Mouse (Mus musculus) megakaryocyte, embryonic 14.5 days (primary cell): Measurements from ENCODE around the gene Trim41. TPM values are rescaled to one million over a fixed set of nuclear protein-coding genes. Genes with fewer than 3 reads are reported as not detected.

Source experiments
- H3K27me3 ChIP-seq: replicated peaks from 2 replicates; pipeline ENCODE3; 2012; ENCODE audit warnings: inconsistent platforms
- H3K36me3 ChIP-seq: replicated peaks from 2 replicates; pipeline ENCODE3; 2012; ENCODE audit warnings: low read length, inconsistent platforms, mixed read lengths
- H3K4me1 ChIP-seq: 2 replicates; pipeline ENCODE4 v1.6.1; 2012; ENCODE audit warnings: inconsistent platforms
- H3K4me3 ChIP-seq: replicated peaks from 2 replicates; pipeline ENCODE3; 2012; ENCODE audit warnings: moderate library complexity, mild to moderate bottlenecking, inconsistent platforms
- H3K9me3 ChIP-seq: 2 replicates; pipeline ENCODE4 v1.6.1; 2012; ENCODE audit warnings: inconsistent platforms
- FLI1 ChIP-seq: IDR thresholded peaks from 2 replicates; pipeline ENCODE4 v1.6.1; 2012; ENCODE audit warnings: low read length, inconsistent platforms, mixed read lengths
- GATA1 ChIP-seq: IDR thresholded peaks from 3 replicates; pipeline ENCODE4 v1.6.1; 2012; ENCODE audit warnings: mixed read lengths, low read length, inconsistent platforms, borderline replicate concordance
- polyA plus RNA-seq: library from polyadenylated mRNA; stranded (reverse); fragments of >175 nt; gene quantifications from 2 replicates; pipeline ENCODE4 v1.2.3, GENCODE M21; 2012; ENCODE audit warnings: low replicate concordance; ENCODE audit not compliant: insufficient read depth

The Trim41 gene
- polyA plus RNA-seq, 1 experiment: 56.2 TPM

GRCm38 (mm10) chr11:48838181-48838797, 21.1 kb upstream of the Trim41 start:
- Histone ChIP-seq H3K36me3 (peaks cover 5% of the 10 kb centered on the region), H3K27me3 (peaks cover 5% of the 10 kb centered on the region), H3K4me1 (peaks cover 47% of the 10 kb centered on the region), H3K4me3 (peak overlapping the region; percentile 99), H3K9me3 (no peaks in the 10 kb centered on the region)
- TF ChIP-seq GATA1 (no peak; the same call in 2 of the 3 replicates), FLI1 (no peak)

GRCm38 (mm10) chr11:48837310-48838180, 20.4 kb upstream of the Trim41 start:
- TF ChIP-seq GATA1 (no peak), FLI1 (no peak)
- Histone ChIP-seq H3K4me1 (peaks cover 52% of the 10 kb centered on the region), H3K9me3 (no peaks in the 10 kb centered on the region), H3K4me3 (peak overlapping the region; percentile 99), H3K27me3 (peaks cover 5% of the 10 kb centered on the region), H3K36me3 (peaks cover 5% of the 10 kb centered on the region)

- Histone ChIP-seq H3K27me3 (peaks cover 5% of the 10 kb centered on the region), H3K4me3 (peak overlapping the region; percentile 99), H3K4me1 (peaks cover 48% of the 10 kb centered on the region), H3K36me3 (peaks cover 5% of the 10 kb centered on the region), H3K9me3 (no peaks in the 10 kb centered on the region)
- TF ChIP-seq FLI1 (no peak), GATA1 (no peak)
These were observed 19.8 kb upstream of the Trim41 start for GRCm38 (mm10) chr11:48836990-48837309.

- Histone ChIP-seq H3K4me1 (peaks cover 52% of the 10 kb centered on the region), H3K27me3 (peaks cover 5% of the 10 kb centered on the region), H3K9me3 (no peaks in the 10 kb centered on the region), H3K4me3 (no peak overlapping the region), H3K36me3 (peaks cover 5% of the 10 kb centered on the region)
- TF ChIP-seq FLI1 (no peak), GATA1 (no peak)
These were observed 18.8 kb upstream of the Trim41 start for GRCm38 (mm10) chr11:48835923-48836322.

- no peaks in the 10 kb centered on the region for H3K36me3 ChIP-seq
- no peaks in the 10 kb centered on the region for H3K9me3 ChIP-seq
- peaks cover 65% of the 10 kb centered on the region for H3K4me1 ChIP-seq
- peak overlapping the region; percentile 91 for H3K4me3 ChIP-seq
- TF ChIP-seq FLI1 (no peak), GATA1 (no peak)
- peaks cover 5% of the 10 kb centered on the region for H3K27me3 ChIP-seq
These were observed 16.8 kb upstream of the Trim41 start for GRCm38 (mm10) chr11:48833731-48834639.

GRCm38 (mm10) chr11:48833078-48833730, 16.1 kb upstream of the Trim41 start:
- no peaks in the 10 kb centered on the region for H3K9me3 ChIP-seq
- H3K36me3 ChIP-seq: no peaks in the 10 kb centered on the region
- H3K4me1 ChIP-seq: peaks cover 59% of the 10 kb centered on the region
- peak overlapping the region; percentile 91 for H3K4me3 ChIP-seq
- TF ChIP-seq FLI1 (no peak), GATA1 (no peak)
- H3K27me3 ChIP-seq: peaks cover 5% of the 10 kb centered on the region

GRCm38 (mm10) chr11:48831273-48831672, 14.1 kb upstream of the Trim41 start:
- Histone ChIP-seq H3K4me3 (no peak overlapping the region), H3K36me3 (no peaks in the 10 kb centered on the region), H3K4me1 (peaks cover 45% of the 10 kb centered on the region), H3K9me3 (peaks cover 4% of the 10 kb centered on the region), H3K27me3 (no peaks in the 10 kb centered on the region)
- no peak for TF ChIP-seq GATA1
- TF ChIP-seq FLI1: no peak

- TF ChIP-seq GATA1 (no peak), FLI1 (no peak)
These were observed 13.1 kb upstream of the Trim41 start for GRCm38 (mm10) chr11:48830279-48830678.

GRCm38 (mm10) chr11:48827926-48828325, 10.8 kb upstream of the Trim41 start:
- Histone ChIP-seq H3K4me3 (no peak overlapping the region), H3K9me3 (peaks cover 4% of the 10 kb centered on the region), H3K4me1 (peaks cover 53% of the 10 kb centered on the region), H3K36me3 (no peaks in the 10 kb centered on the region), H3K27me3 (no peaks in the 10 kb centered on the region)
- TF ChIP-seq FLI1 (no peak), GATA1 (no peak)

More at GRCm38 (mm10) chr11:48830279-48830678, 13.1 kb upstream of the Trim41 start:
- H3K4me1 ChIP-seq: peaks cover 41% of the 10 kb centered on the region
- no peaks in the 10 kb centered on the region for H3K36me3 ChIP-seq
- peaks cover 4% of the 10 kb centered on the region for H3K9me3 ChIP-seq
- no peak overlapping the region for H3K4me3 ChIP-seq
- H3K27me3 ChIP-seq: no peaks in the 10 kb centered on the region
